Mouse (Mus musculus) hindbrain, embryonic 14.5 days (tissue): ENCODE results near the gene Gm27027. TPM values are rescaled to one million over a fixed set of nuclear protein-coding genes. Genes with fewer than 3 reads are reported as not detected.
A peak's percentile ranks its signal among the peaks of the same experiment; 100 is the strongest.

Experiments used
- ATAC-seq: fragments of 200-750 bp; cut with Nextera tagmentation; 2 replicates; pipeline ENCODE4 v1.8.0; 2017; ENCODE audit warnings: moderate number of reproducible peaks, mild to moderate bottlenecking, moderate TSS enrichment, moderate library complexity; ENCODE audit not compliant: low FRiP score
- DNase-seq: peaks from one replicate; pipeline ENCODE4 v3.0.0-alpha.2; 2015; ENCODE audit warnings: low spot score
- H3K27ac ChIP-seq: fragments of 300-500 bp; sonication (generic); 2 replicates; pipeline ENCODE4 v1.5.1; 2014; ENCODE audit warnings: mild to moderate bottlenecking, moderate library complexity
- H3K27me3 ChIP-seq: fragments of 300-500 bp; sonication (generic); 2 replicates; pipeline ENCODE4 v1.6.1; 2014; ENCODE audit warnings: mild to moderate bottlenecking, low read length, mixed read lengths; ENCODE audit not compliant: control insufficient read depth, insufficient read depth
- H3K36me3 ChIP-seq: fragments of 300-500 bp; sonication (generic); replicated peaks from 2 replicates; pipeline ENCODE4 v1.6.1; 2014; ENCODE audit not compliant: control insufficient read depth, insufficient read depth
- H3K4me1 ChIP-seq: fragments of 300-500 bp; sonication (generic); replicated peaks from 2 replicates; pipeline ENCODE4 v1.6.1; 2014; ENCODE audit warnings: antibody characterized with exemption, low read length, mixed read lengths; ENCODE audit not compliant: control insufficient read depth, insufficient read depth
- H3K4me2 ChIP-seq: fragments of 300-500 bp; sonication (generic); replicated peaks from 2 replicates; pipeline ENCODE4 v1.6.1; 2014; ENCODE audit warnings: mild to moderate bottlenecking, moderate library complexity
- H3K4me3 ChIP-seq: fragments of 300-500 bp; sonication (generic); replicated peaks from 2 replicates; pipeline ENCODE4 v1.5.1; 2014; ENCODE audit warnings: mild to moderate bottlenecking, low read length
- H3K9ac ChIP-seq: fragments of 300-500 bp; sonication (generic); 2 replicates; pipeline ENCODE4 v1.6.1; 2014
- H3K9me3 ChIP-seq: fragments of 300-500 bp; sonication (generic); 2 replicates; pipeline ENCODE4 v1.6.1; 2016; ENCODE audit warnings: low read length; ENCODE audit not compliant: control insufficient read depth
- WGBS: fragments of 180-500 bp; shearing (Covaris S2); extraction: QIAGEN DNeasy Blood & Tissue Kit; methylation state at CpG from one replicate; pipeline ENCODE4 v1.1.7; 2014; 5-methylcytosine and 5-hydroxymethylcytosine counted together
- polyA plus RNA-seq: library from polyadenylated mRNA; unstranded; fragments of >200 nt; fragmentation: Nextera tagmentation; extraction: Ambion mirVana; gene quantifications from 2 replicates; pipeline ENCODE4 v1.2.1, GENCODE M21; 2014

Gene Gm27027
- polyA plus RNA-seq, 1 experiment from 2014 or later = not detected

DNA sequence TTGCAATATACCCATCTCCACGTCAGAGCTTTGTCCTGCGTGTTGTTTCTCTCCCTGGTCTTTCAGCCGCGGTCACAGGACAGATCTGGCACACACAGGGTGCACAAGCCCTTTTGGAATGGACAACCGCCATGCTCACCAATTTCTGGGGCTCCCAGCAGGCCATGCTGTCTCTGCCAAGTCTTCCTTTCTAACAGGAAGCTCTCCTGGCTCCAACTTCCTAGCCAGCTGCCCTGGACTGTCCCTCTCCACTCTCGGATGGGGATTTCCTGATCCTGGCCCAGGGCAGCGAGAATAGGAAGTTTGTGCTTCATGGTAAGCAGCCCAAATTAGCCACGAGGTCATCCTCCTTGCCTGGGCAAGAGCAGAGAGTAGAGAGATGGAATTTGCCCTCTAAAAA is 34.4 kb downstream of the Gm27027 start:
- H3K36me3 ChIP-seq = no peaks in the 10 kb centered on the region
- H3K4me2 ChIP-seq = no peak overlapping the region
- DNase-seq (no peak), ATAC-seq (no peak)
- WGBS = 73% methylated on average over 8 of the region's 8 CpGs
- no peak overlapping the region for H3K27ac ChIP-seq
- no peak overlapping the region for H3K4me3 ChIP-seq
- peaks cover 15% of the 10 kb centered on the region; the same call in 1 of the 2 replicates for H3K4me1 ChIP-seq
- no peaks in the 10 kb centered on the region for H3K9me3 ChIP-seq
- H3K9ac ChIP-seq = no peak overlapping the region
- H3K27me3 ChIP-seq = peaks cover 7% of the 10 kb centered on the region

DNA sequence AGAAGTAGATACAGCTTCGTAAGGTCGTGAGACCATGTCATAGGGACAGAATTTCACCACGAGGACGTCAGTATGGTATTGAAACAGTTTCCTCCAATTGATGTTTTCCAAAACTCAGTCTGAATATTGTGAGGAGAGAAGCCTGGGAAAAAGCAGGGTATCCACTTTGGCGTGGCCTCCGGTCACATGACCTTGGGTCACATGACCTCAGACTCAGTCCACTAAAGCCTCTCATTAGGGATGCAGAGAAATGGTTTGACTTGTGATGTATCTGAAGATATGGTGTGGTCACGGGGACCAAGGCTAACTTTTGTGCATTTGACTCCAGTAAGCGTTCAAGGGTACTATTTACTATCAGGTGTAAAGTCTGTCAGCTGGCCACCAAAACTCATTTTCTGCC is 36.8 kb downstream of the Gm27027 start:
- no peak overlapping the region for H3K4me2 ChIP-seq
- ATAC-seq (no peak), DNase-seq (no peak)
- H3K4me1 ChIP-seq = peaks cover 33% of the 10 kb centered on the region
- 77% methylated on average over 8 of the region's 8 CpGs for WGBS
- no peaks in the 10 kb centered on the region for H3K9me3 ChIP-seq
- H3K4me3 ChIP-seq = no peak overlapping the region
- no peak overlapping the region for H3K9ac ChIP-seq
- no peak overlapping the region for H3K27ac ChIP-seq
- peaks cover 28% of the 10 kb centered on the region for H3K27me3 ChIP-seq
- no peaks in the 10 kb centered on the region for H3K36me3 ChIP-seq

GRCm38 (mm10) chr2:93958216-93958615 is 37.9 kb downstream of the Gm27027 start:
- H3K27me3 ChIP-seq = peaks cover 34% of the 10 kb centered on the region
- H3K4me3 ChIP-seq = no peak overlapping the region
- H3K4me1 ChIP-seq = peaks cover 35% of the 10 kb centered on the region
- H3K4me2 ChIP-seq = no peak overlapping the region
- H3K9me3 ChIP-seq = no peaks in the 10 kb centered on the region
- ATAC-seq (no peak), DNase-seq (no peak)
- WGBS = 66% methylated on average over 3 of the region's 3 CpGs
- H3K36me3 ChIP-seq = no peaks in the 10 kb centered on the region
- no peak overlapping the region for H3K27ac ChIP-seq
- H3K9ac ChIP-seq = no peak overlapping the region

GRCm38 (mm10) chr2:93957785-93958175 is 38.4 kb downstream of the Gm27027 start:
- peaks cover 34% of the 10 kb centered on the region for H3K27me3 ChIP-seq
- no peak overlapping the region for H3K9ac ChIP-seq
- no peak overlapping the region for H3K4me3 ChIP-seq
- ATAC-seq = no peak; the same call in 1 of the 2 replicates
- peaks cover 35% of the 10 kb centered on the region for H3K4me1 ChIP-seq
- H3K27ac ChIP-seq = no peak overlapping the region
- H3K36me3 ChIP-seq = no peaks in the 10 kb centered on the region
- peak overlapping the region; percentile 99 for H3K4me2 ChIP-seq
- no peak for DNase-seq
- WGBS = 30% methylated on average over 8 of the region's 8 CpGs
- H3K9me3 ChIP-seq = no peaks in the 10 kb centered on the region

- H3K9ac ChIP-seq = peak within 1 kb of the TSS; percentile 76
- no peaks in the 10 kb centered on the region for H3K36me3 ChIP-seq
- peaks cover 34% of the 10 kb centered on the region for H3K27me3 ChIP-seq
- ATAC-seq (peak; percentile 57), DNase-seq (peak; percentile 73)
- peak within 1 kb of the TSS; percentile 70 for H3K27ac ChIP-seq
- H3K4me1 ChIP-seq = peaks cover 35% of the 10 kb centered on the region
- H3K4me3 ChIP-seq = peak within 1 kb of the TSS; percentile 70
- peak within 1 kb of the TSS; percentile 99 for H3K4me2 ChIP-seq
- no peaks in the 10 kb centered on the region for H3K9me3 ChIP-seq
- WGBS = 1% methylated on average over 49 of the region's 62 CpGs
These were observed 39.0 kb downstream of the Gm27027 start, which contains the start of gene Gm13889 for GRCm38 (mm10) chr2:93956908-93957784. Gene Gm13889, minus strand, starts transcription at chr2:93957201.

- Histone ChIP-seq H3K4me2 (peak overlapping the region; percentile 99), H3K9me3 (no peaks in the 10 kb centered on the region), H3K27ac (peak overlapping the region; percentile 70), H3K4me3 (peak overlapping the region; percentile 70), H3K9ac (peak overlapping the region; percentile 76), H3K36me3 (no peaks in the 10 kb centered on the region), H3K4me1 (peaks cover 35% of the 10 kb centered on the region), H3K27me3 (peaks cover 34% of the 10 kb centered on the region)
- ATAC-seq (peak; percentile 75), DNase-seq (peak; percentile 60)
- WGBS = under 1% methylated on average over 36 of the region's 44 CpGs
These were observed 39.8 kb downstream of the Gm27027 start for GRCm38 (mm10) chr2:93956331-93956801.

DNA sequence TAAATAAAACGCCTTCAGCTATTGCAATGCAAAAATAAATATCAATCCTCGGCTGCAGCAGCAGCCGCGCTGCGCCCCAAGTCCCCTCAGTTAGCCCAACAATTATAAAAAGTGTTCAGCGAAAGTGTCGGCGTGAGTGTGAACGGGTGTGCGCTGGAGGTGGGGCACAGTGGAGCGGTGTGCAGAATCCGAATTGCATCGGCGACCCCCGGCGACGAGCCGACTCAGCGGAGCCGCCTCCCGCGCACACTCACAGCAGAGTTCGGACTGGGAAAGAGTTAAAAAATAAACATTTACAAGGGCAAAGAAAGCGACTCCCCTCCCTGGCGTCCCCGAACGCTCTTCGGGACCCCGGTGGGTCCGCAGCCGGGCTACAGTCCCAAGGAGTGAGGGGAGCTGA is 40.3 kb downstream of the Gm27027 start:
- DNase-seq = no peak
- H3K27me3 ChIP-seq = peaks cover 34% of the 10 kb centered on the region
- WGBS = under 1% methylated on average over 31 of the region's 31 CpGs

GRCm38 (mm10) chr2:93954781-93955578 is 41.2 kb downstream of the Gm27027 start:
- H3K9ac ChIP-seq = peak overlapping the region; percentile 76
- H3K27me3 ChIP-seq = peaks cover 34% of the 10 kb centered on the region
- DNase-seq = no peak
- H3K4me2 ChIP-seq = peak overlapping the region; percentile 99
- no peaks in the 10 kb centered on the region for H3K9me3 ChIP-seq
- ATAC-seq = no peak
- WGBS = under 1% methylated on average over 32 of the region's 32 CpGs
- no peak overlapping the region for H3K27ac ChIP-seq
- peak overlapping the region; percentile 70 for H3K4me3 ChIP-seq
- no peaks in the 10 kb centered on the region for H3K36me3 ChIP-seq
- H3K4me1 ChIP-seq = peaks cover 35% of the 10 kb centered on the region

More for the DNA sequence above, 40.3 kb downstream of the Gm27027 start:
- Histone ChIP-seq H3K9ac (peak overlapping the region; percentile 76), H3K27ac (peak overlapping the region; percentile 70), H3K4me2 (peak overlapping the region; percentile 99), H3K4me3 (peak overlapping the region; percentile 70), H3K36me3 (no peaks in the 10 kb centered on the region), H3K4me1 (peaks cover 35% of the 10 kb centered on the region), H3K9me3 (no peaks in the 10 kb centered on the region)
- 0 out of 2 replicates have a peak, but pooled peaks have one; percentile 28 for ATAC-seq

DNA sequence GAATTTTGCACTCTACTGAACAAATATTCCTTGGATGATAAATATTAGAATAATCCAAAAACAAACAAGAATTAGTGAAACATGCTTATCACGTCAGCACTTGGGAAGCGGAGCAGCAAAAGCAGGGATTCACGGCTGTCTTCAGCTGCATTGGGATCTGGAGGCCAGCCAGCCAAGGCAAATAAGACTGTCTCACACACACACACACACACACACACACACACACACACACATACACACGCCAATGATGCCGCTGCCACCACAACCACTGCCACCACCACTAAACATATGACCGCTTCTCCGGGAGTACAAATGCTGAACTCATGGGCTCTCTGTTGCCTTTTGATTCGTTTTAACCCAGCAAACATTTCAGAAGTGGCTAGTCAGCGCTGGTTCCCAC is 42.4 kb downstream of the Gm27027 start:
- H3K4me2 ChIP-seq = no peak overlapping the region
- WGBS = 74% methylated on average over 9 of the region's 9 CpGs
- peaks cover 35% of the 10 kb centered on the region for H3K4me1 ChIP-seq
- no peaks in the 10 kb centered on the region for H3K36me3 ChIP-seq
- H3K27ac ChIP-seq = no peak overlapping the region
- no peaks in the 10 kb centered on the region for H3K9me3 ChIP-seq
- no peak overlapping the region for H3K4me3 ChIP-seq
- peaks cover 34% of the 10 kb centered on the region for H3K27me3 ChIP-seq
- DNase-seq (no peak), ATAC-seq (no peak)
- no peak overlapping the region for H3K9ac ChIP-seq
